Mouse (Mus musculus) A20 (cell line): ENCODE measurements around the gene Asb18.

Source experiments
- DNase-seq: peaks from one replicate; pipeline ENCODE4 v3.0.0-alpha.2; 2011; ENCODE audit warnings: low read depth, low spot score

The Asb18 gene

GRCm38 (mm10) chr1:89933028-89933427, 81.4 kb downstream of the Asb18 start:
- no peak for DNase-seq

- no peak for DNase-seq
Observed at GRCm38 (mm10) chr1:89932616-89933015, 81.8 kb downstream of the Asb18 start.

DNA sequence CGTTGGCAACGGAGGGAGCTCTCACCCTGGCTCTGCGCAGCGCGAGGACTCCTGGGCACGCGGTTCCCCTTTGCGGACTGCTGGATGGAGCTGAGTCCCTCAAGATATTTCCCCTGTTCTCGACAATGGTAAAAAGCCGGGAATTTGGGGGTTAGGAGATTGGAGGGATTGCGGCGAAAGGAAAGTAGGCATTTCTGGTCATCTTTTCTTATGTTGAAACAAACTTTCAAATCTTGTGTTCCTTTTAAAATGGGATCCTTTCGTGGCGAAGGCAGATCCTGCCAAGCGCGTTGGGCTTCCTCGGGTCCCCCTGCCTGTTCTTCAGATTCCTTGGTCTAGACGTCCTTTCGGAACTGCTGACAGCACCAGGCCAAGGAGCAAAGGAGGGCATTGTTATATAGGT, 82.4 kb downstream of the Asb18 start:
- DNase-seq, result no peak

GRCm38 (mm10) chr1:89931120-89931519, 83.3 kb downstream of the Asb18 start, which contains the start of gene Gbx2:
Gene Gbx2 (minus strand): TSS chr1:89931179.
- no peak for DNase-seq

DNA sequence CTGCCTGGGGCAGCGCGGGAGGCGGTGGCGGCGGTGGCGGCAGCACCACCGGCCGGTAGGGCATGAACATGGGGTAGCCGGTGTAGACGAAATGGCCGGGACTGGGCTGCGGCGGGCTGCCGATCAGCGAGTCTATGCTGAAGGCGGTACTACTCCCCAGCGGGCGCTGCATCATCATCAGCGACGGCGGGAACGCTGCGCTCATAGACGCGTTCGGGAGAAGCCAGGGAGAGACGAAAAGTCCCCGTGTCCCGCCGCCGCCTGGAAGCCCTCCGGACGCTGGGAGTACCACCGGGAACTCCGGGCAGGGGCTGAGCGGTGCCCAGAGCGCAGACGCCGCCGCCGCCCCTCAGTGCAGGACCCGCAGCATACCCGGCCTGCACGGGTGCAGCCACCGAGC, 83.9 kb downstream of the Asb18 start:
- no peak for DNase-seq

DNA sequence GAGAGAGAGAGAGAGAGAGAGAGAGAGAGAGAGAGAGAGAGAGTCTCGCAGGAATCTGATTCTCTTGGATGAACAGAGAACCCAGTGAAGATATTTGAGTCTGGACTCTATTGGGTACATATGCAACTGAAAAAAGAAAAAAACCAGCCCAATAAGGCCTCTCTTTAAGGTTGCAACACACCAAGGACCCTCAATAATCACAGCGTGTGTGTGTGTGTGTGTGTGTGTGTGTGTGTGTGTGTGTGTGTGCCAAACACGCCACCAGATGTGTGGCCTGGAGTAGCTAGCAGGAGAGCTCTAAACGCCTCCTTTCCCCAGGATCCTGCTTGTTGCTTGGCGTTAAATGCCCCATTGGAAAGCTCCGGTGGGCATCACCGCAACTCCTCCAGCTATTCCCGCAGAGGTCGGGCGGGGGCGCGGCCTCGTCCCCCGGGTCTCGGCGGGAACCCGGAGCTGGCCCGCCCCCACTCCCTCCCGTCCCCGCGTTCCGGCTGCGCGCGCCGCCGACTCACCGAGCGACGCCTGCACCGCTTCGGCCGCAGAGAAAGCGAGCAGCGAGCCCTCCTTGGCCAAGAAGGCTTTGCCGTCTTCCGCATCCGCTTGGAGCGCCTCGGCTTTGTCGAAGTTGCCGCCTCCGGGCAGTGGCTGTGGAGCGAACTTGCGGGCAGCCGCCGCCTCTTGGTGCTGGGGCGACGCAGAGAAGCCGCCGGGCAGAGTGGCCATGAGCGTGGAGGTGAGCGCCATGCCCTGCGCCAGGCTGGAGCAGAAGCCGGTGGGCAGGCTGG, 84.6 kb downstream of the Asb18 start:
- DNase-seq, result no peak

- DNase-seq, result no peak
Observed at GRCm38 (mm10) chr1:89929181-89929580, 85.3 kb downstream of the Asb18 start.

DNA sequence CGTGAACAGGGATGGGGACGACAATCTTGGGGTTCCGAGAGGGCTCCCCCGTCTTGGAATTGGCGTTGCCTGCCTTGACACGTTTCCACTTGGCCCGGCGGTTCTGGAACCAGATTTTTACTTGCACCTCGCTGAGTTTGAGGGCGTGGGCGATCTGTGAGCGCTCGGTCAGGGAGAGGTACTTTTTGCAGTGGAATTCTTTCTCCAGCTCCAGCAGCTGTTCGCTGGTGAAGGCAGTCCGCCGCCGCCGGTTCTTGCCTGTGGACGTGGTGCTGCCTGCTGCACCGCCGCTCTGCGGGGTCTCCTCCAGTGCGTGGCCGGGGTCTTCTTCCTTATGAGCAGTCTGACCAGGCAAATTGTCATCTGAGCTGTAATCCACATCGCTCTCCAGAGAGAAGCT, 85.8 kb downstream of the Asb18 start:
- no peak for DNase-seq

- DNase-seq, result no peak
Observed at GRCm38 (mm10) chr1:89927061-89927661, 87.3 kb downstream of the Asb18 start.

DNA sequence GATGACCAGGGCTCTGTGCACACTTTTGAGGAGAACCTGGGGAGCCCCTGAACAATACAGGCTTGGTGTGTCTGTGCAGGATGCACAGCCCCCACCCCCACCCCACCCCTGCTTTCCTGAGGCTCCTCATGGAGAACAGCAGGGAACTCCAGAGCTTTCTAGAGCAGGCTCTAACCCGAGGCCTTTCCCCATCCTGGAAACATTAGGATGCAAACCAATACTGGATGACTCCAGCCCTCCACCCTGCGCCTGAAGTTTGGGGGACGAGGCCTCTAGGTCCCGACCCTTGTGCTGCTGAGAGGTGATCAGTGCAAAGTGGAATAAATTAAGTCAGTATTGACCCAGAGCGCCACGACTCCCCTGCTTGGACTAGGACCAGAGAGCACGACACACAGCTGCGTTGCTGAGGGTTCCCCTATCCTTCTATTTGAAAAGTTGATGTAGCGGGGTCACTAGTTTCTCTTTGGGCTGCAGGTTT, 87.8 kb downstream of the Asb18 start:
- DNase-seq, result no peak

DNA sequence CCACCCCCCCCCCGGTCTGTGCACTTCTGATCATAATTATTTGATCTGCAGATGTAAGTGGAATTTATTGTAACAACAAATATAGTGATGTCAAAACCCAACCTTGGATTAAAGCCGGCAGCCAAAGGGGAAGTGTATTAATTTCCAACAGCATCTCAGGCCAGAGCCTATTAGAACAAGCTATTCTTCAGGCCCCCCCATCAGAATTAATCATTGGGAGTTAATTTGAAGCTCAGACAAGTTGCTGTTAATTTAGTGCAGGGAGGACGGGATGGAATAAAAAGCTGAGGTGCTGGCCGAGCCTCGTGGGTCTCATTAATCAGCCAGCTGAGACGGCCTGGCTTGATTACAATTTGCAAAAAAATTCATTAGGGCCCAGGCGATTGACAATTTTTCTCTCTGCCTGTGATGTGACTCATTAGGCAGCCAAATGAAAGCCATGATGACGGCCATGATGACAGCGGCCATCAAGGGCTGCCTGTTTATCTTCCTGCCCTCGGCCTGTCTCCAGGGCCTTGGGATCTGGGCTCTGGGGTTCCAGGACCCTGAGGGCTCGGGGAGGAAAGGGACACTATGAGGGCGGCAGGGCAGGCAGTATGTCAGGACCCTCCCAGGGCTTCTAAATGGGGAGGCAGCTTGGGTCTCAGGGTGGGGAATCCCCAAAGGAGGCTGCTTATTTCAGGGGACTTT, 88.8 kb downstream of the Asb18 start:
- DNase-seq, result no peak

DNA sequence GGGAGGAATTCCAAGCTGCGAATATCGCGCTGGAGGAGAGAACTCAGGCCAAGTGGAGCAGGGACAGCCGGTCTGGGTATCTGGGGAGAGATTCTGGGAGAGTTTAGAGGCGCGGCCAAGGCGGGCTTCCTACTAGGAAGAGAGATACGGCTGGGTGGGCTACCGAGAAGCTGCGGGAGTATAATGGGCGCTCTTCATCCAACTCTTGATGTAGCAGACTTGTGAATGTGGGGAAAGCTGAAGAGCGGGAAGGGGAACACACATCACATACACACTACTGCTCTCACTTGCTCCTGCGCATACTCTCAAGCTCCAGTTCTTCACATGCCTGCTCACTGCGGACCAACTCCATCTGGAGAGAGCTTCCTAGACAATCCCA, 90.8 kb downstream of the Asb18 start:
- DNase-seq, result no peak

DNA sequence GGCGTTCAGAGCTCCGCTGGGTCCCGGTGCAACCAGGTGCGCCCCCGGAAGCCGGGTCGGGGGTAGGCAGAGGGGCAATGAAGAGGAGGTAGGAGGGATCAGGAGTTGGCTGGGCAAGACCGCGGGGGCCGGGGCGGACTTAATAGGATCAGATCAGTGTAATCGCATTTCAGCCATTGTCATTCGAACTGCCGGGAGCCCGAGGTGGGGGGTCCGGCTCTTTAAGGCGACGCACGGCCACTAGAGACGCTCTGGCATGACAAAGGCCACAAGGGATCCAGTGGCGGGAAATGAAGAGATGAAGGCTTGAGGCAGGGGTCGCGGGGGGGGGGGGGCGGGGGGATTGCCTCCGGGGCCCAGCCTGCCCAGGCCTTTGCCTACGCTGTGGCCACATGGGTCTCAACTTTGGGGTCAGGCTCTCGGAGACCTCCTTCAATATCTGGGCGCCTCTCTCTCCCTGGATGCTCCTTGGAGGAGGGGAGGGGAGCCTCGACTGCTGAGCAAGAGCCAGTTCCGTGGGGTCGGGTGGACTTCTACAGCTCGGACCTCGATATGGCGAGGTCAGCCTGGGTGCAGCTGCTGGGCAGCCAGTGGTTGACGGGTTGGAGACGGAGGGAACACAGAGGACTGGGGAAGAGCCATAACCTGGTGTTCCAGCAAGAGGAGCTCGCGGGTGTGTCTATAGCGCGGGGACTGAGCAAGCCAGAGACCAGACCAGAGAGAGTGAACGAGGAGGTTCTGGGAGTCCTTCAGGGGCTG, 91.4 kb downstream of the Asb18 start:
- no peak for DNase-seq

DNA sequence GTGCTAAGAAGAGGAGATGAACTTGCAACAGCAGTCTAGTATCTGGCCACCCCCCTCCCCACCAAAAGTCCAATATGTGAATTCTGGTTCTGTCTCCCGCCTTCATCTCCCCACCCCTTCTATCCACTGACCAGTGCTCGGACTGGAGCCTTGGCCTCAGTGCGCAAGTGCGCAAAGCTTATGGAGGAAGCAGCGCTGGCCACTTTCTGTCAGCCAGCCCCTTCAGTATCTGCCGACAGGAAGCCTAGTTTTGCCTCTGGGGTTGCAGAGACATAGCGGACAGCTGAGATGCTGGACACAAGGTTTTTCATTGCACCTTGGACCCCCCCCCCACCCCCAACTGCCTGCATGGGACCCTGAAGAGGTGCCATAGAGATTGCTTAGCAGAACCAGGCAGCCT, 92.2 kb downstream of the Asb18 start:
- no peak for DNase-seq

GRCm38 (mm10) chr1:89921806-89922205, 92.7 kb downstream of the Asb18 start:
- DNase-seq, result no peak

DNA sequence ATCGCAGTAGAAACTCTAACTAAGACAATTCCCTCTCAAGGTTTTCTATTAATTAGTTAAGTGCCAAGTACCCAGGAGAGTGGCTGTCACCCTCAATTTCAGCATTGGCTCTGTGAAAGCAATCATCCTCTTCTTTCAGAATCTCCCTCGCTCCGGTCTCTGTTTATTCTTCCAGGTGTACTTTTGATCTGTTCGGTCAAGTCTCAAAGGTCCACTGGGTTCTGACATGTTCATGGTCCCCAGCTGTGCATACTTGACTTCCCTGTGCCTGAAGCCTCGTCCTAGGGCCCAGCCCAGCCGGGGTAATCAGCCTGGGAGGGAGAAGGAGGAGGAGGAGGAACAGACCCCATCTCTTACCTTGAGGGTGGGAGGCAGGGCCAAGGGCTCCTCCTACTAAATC, 95.3 kb downstream of the Asb18 start:
- no peak for DNase-seq

DNA sequence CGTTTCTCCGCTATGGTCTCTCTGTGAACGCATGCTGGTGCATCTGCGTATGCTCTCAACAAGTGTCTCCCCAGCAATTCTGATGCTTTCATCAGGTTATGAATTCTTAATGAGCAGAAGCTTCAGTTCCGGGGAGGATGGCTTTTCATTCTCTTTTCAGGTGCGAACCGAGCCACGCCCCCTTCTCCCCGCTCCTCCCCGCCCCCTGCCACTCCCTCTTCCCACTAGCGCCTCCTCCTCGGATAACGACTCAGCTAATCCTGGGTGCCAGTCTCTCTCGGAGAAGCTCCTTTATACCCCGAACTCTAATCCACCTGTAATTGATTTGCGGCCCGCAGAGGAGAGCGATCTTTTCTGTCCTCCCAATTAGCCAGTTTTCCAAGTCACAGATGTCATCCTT, 96.4 kb downstream of the Asb18 start:
- DNase-seq, result no peak

DNA sequence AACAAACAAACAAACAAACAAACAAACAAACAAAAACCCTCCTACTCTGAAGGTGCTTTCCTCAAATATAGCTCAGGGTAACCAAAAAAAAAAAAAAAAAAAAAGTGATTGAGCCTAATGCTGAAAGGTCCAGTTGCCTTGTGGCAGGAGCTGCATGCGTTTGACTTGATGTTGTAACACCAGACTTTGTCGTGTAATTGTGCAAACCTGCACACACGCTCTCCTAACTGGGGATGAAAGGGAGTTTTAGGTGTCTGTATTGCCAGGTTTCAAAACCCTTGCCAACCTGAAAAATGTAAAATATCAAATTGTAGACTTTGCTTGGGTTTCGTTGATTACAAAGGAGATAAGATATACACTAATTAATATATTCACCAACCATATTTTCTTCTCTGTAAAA, 100.9 kb downstream of the Asb18 start:
- DNase-seq, result no peak

GRCm38 (mm10) chr1:89912392-89912791, 102.1 kb downstream of the Asb18 start:
- no peak for DNase-seq

DNA sequence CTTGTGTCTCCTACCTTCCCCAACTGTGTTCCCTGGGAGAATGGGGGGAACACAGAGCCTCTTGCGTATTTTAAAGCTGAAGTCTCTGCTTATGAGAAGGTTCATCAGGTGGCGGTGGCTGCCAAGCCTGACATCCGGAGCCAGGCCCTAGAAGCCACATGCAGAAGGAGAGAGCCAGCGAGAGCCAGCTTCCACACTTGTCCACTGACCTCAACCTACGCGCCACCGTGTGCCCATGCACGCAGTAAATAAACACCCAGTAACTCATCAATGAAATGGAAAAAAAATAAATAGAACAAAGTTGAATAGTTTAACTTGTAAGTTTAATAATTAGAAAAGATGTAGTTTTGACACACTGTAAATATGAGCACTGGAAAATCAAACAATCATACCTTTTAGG, 104.7 kb downstream of the Asb18 start:
- DNase-seq, result no peak

DNA sequence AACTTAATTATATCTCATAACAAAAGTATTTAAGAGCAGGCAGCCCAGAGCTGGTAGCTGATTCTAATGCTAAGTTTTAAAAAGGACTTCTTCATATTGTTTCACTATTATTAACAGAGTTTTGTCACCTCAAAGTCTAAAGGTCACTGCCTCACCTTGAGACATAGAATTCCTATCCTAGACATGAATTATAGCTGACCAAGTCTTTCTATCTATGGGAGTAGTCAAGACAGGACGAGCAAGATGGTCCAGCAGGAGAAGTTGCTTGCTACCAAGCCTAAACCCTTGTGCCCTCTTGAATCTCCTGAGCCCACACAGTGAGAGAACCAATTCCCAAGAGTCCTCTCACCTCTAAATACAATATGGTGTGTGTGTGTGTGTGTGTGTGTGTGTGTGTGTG, 111.8 kb downstream of the Asb18 start:
- DNase-seq, result no peak

- no peak for DNase-seq
Observed at GRCm38 (mm10) chr1:89902236-89902635, 112.2 kb downstream of the Asb18 start.
